Mouse (Mus musculus) adrenal gland, postnatal 36 days (tissue): ENCODE results near the gene Vmn2r115. TPM values are rescaled to one million over a fixed set of nuclear protein-coding genes. Genes with fewer than 3 reads are reported as not detected.
"Not testable (repeated sequence)": the region's sequence is repeated elsewhere in the genome, so short reads cannot be mapped to it uniquely, and the experiment has no call there.

Experiments
- DNase-seq, 2 experiments: peaks; one replicate each; pipeline ENCODE4 v3.0.0; 2021; ENCODE audit warnings: mixed read lengths in 1 of 2
- long read RNA-seq, 2 experiments: library from polyadenylated mRNA; stranded (forward); transcript quantifications; one replicate each; pipeline ENCODE4 v2.0.0; 2021; ENCODE audit warnings: borderline sequencing depth in 2 of 2
- total RNA-seq, 2 experiments: library from RNA; stranded (reverse); gene quantifications; 2 replicates each; pipeline ENCODE4 v1.2.3; 2021

Gene Vmn2r115
- not detected for total RNA-seq
- long read RNA-seq, experiment 1: 0 reads
- long read RNA-seq, experiment 2: 0 reads

- not testable (repeated sequence) for DNase-seq
These were observed at the start of gene Vmn2r115 for GRCm38 (mm10) chr17:23343441-23343840. TSS of gene Vmn2r115 (plus strand) at chr17:23343741.

GRCm38 (mm10) chr17:23312437-23312836, 31.1 kb upstream of the Vmn2r115 start, which contains the start of gene Vmn2r114:
TSS of gene Vmn2r114 (minus strand) at chr17:23312537.
- not testable (repeated sequence) for DNase-seq

- DNase-seq: no peak
These were observed 12.9 kb upstream of the Vmn2r115 start for GRCm38 (mm10) chr17:23330657-23331056.

DNA sequence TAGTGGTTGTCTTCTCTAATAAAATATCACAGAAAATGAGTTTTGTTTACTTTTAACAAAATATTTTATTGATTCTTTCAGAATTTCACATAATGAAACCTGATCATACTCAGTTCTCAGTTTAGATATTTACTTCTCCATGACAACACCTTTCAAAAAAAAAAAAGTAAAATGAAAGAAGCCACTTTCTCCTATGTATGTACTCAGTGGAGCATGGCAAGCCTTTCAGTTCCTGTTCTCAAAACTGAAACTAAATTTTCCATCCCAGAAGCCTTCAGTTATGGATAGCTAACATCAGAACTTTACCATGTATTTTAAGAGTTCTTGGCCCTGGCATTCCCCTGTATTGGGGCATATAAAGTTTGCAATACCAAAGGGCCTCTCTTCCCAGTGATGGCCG, 8.1 kb downstream of the Vmn2r115 start:
- DNase-seq: no peak

- DNase-seq: not testable (repeated sequence)
These were observed 40.8 kb downstream of the Vmn2r115 start, which contains the start of gene Vmn2r116 for GRCm38 (mm10) chr17:23384304-23384703. TSS of gene Vmn2r116 (plus strand) at chr17:23384604.

Other genes starting within 250 kb of the Vmn2r115 start
- gene Zfp40, start 150.5 kb upstream of the Vmn2r115 start, total RNA-seq: 1 to 10 TPM; 6.4 to 6.6 TPM
- not detected for gene Vmn2r114, start 31.2 kb upstream of the Vmn2r115 start, total RNA-seq
- gene Vmn2r116, start 40.9 kb downstream of the Vmn2r115 start, total RNA-seq: not detected
- gene Vmn2r117, start 136.0 kb downstream of the Vmn2r115 start, total RNA-seq: not detected
- 10 to 100 TPM; 10.3 to 12.1 TPM for gene Zfp213, start 220.5 kb downstream of the Vmn2r115 start, total RNA-seq